Mouse (Mus musculus): Measurements from ENCODE around the gene Lrp1.

DNA sequence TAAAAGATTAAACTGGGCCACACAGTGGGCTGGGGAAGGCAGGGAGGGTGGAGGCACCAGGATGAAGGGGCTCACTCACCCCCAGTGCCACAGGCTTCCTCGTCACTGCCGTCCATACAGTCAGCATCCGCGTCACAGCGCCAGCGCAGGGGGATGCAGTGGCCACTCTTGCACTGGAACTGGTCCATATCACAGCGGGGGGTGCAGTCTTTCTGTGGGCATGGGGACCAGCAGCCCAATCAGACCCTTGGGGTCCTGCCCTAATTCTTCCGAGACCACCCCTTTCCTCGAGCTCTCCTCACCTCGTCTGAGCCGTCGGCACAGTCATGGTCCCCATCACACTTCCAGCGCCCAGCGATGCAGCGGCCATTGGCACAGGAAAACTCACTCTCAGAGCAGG is 72.7 kb downstream of the Lrp1 start:
- TF ChIP-seq CTCF (conservative IDR thresholded peaks at IDR 0.05; ENCODE audit: insufficient read depth, insufficient read length, low read depth, low read length) (no peak), POLR2A (IDR thresholded peaks at IDR 0.05; ENCODE audit: low read depth, low read length) (no peak)

All from kidney, adult 2 months (tissue).